Mouse (Mus musculus) limb, embryonic 14.5 days (tissue): ENCODE measurements at regions not wholly inside any gene's neighbourhood (a gene's known extent, or its start where the extent isn't known, plus 50 kb on each side); places are given as distances from the start of the nearest gene placed in this dataset.

ENCODE experiments used
- ATAC-seq: fragments of 200-750 bp; cut with Nextera tagmentation; 2 replicates; pipeline ENCODE4 v1.8.0; 2017; ENCODE audit warnings: low read depth, moderate number of reproducible peaks, moderate TSS enrichment; ENCODE audit not compliant: low FRiP score
- DNase-seq: peaks from one replicate; pipeline ENCODE4 v3.0.0-alpha.2; 2015; ENCODE audit warnings: low spot score
- H3K27ac ChIP-seq: fragments of 300-500 bp; sonication (generic); replicated peaks from 2 replicates; pipeline ENCODE4 v1.5.1; 2014; ENCODE audit warnings: low read depth, mild to moderate bottlenecking, low read length, moderate library complexity, mixed read lengths
- H3K27me3 ChIP-seq: fragments of 300-500 bp; sonication (generic); 2 replicates; pipeline ENCODE4 v1.6.1; 2014; ENCODE audit warnings: low read length, mixed read lengths; ENCODE audit not compliant: control insufficient read depth, insufficient read depth
- H3K36me3 ChIP-seq: fragments of 300-500 bp; sonication (generic); 2 replicates; pipeline ENCODE4 v1.6.1; 2014; ENCODE audit warnings: mild to moderate bottlenecking, low read length, moderate library complexity, mixed read lengths; ENCODE audit not compliant: control insufficient read depth, insufficient read depth
- H3K4me1 ChIP-seq: fragments of 300-500 bp; sonication (generic); 2 replicates; pipeline ENCODE4 v1.6.1; 2014; ENCODE audit warnings: antibody characterized with exemption, low read length, mixed read lengths; ENCODE audit not compliant: control insufficient read depth, insufficient read depth
- H3K4me2 ChIP-seq: fragments of 300-500 bp; sonication (generic); replicated peaks from 2 replicates; pipeline ENCODE4 v1.6.1; 2014; ENCODE audit warnings: low read depth, mild to moderate bottlenecking, low read length, moderate library complexity; ENCODE audit not compliant: severe bottlenecking
- H3K4me3 ChIP-seq: fragments of 300-500 bp; sonication (generic); replicated peaks from 2 replicates; pipeline ENCODE4 v1.5.1; 2014; ENCODE audit warnings: low read length
- H3K9ac ChIP-seq: fragments of 300-500 bp; sonication (generic); 2 replicates; pipeline ENCODE4 v1.6.1; 2014; ENCODE audit warnings: mild to moderate bottlenecking, low read depth, low read length, moderate library complexity; ENCODE audit not compliant: severe bottlenecking
- H3K9me3 ChIP-seq: fragments of 300-500 bp; sonication (generic); 2 replicates; pipeline ENCODE4 v1.6.1; 2016; ENCODE audit warnings: low read length; ENCODE audit not compliant: control insufficient read depth
- POLR2A ChIP-seq: fragments of 200-500 bp; IDR thresholded peaks from 2 replicates; pipeline ENCODE4 v1.8.0; 2012; ENCODE audit warnings: inconsistent platforms, mild to moderate bottlenecking, moderate library complexity, borderline replicate concordance; ENCODE audit not compliant: insufficient read depth, insufficient read length; ENCODE audit errors: extremely low read depth
- WGBS: fragments of 180-500 bp; shearing (Covaris S2); extraction: QIAGEN DNeasy Blood & Tissue Kit; methylation state at CpG from one replicate; pipeline ENCODE4 v1.1.7; 2014; 5-methylcytosine and 5-hydroxymethylcytosine counted together

GRCm38 (mm10) chr6:127253935-127254334 is 101.9 kb upstream of the Ccnd2 start:
- ATAC-seq (no peak), DNase-seq (no peak)
- Histone ChIP-seq H3K27ac (no peak overlapping the region), H3K4me3 (no peak overlapping the region), H3K27me3 (no peaks in the 10 kb centered on the region), H3K4me1 (peaks cover 33% of the 10 kb centered on the region), H3K36me3 (no peaks in the 10 kb centered on the region), H3K9me3 (no peaks in the 10 kb centered on the region), H3K4me2 (no peak overlapping the region), H3K9ac (no peak overlapping the region)
- no peak for TF ChIP-seq POLR2A
- 71% methylated on average over 3 of the region's 3 CpGs for WGBS

- TF ChIP-seq POLR2A = no peak
- Histone ChIP-seq H3K27ac (no peak overlapping the region), H3K4me1 (peaks cover 10% of the 10 kb centered on the region), H3K9ac (no peak overlapping the region), H3K9me3 (no peaks in the 10 kb centered on the region), H3K4me3 (no peak overlapping the region), H3K4me2 (no peak overlapping the region), H3K36me3 (no peaks in the 10 kb centered on the region), H3K27me3 (no peaks in the 10 kb centered on the region)
- WGBS = 77% methylated on average over 5 of the region's 5 CpGs
- ATAC-seq (no peak), DNase-seq (no peak)
These were observed 112.1 kb upstream of the Ccnd2 start for GRCm38 (mm10) chr6:127263903-127264680.

GRCm38 (mm10) chr6:127265063-127265775 is 113.2 kb upstream of the Ccnd2 start:
- DNase-seq = no peak
- H3K27me3 ChIP-seq = no peaks in the 10 kb centered on the region
- no peak overlapping the region for H3K4me3 ChIP-seq
- no peaks in the 10 kb centered on the region for H3K36me3 ChIP-seq
- H3K4me1 ChIP-seq = peaks cover 14% of the 10 kb centered on the region
- H3K27ac ChIP-seq = no peak overlapping the region
- TF ChIP-seq POLR2A = no peak
- no peak overlapping the region for H3K9ac ChIP-seq
- H3K4me2 ChIP-seq = no peak overlapping the region
- ATAC-seq = no peak
- WGBS = 77% methylated on average over 9 of the region's 9 CpGs
- no peaks in the 10 kb centered on the region for H3K9me3 ChIP-seq

GRCm38 (mm10) chr6:127265901-127266812 is 114.2 kb upstream of the Ccnd2 start:
- 7% methylated on average over 21 of the region's 21 CpGs for WGBS
- Histone ChIP-seq H3K9me3 (no peaks in the 10 kb centered on the region), H3K4me2 (peak overlapping the region; percentile 46), H3K27me3 (no peaks in the 10 kb centered on the region), H3K4me1 (peaks cover 14% of the 10 kb centered on the region), H3K36me3 (no peaks in the 10 kb centered on the region), H3K4me3 (peak overlapping the region; percentile 21), H3K27ac (peak overlapping the region; percentile 50; the same call in 1 of the 2 replicates), H3K9ac (no peak overlapping the region; the same call in 1 of the 2 replicates)
- peak; percentile 38 for ATAC-seq
- TF ChIP-seq POLR2A = no peak
- peak; percentile 79 for DNase-seq

GRCm38 (mm10) chr6:127266813-127267165 is 114.8 kb upstream of the Ccnd2 start:
- H3K27ac ChIP-seq = peak overlapping the region; percentile 50; the same call in 1 of the 2 replicates
- DNase-seq (peak; percentile 20), ATAC-seq (no peak; the same call in 1 of the 2 replicates)
- H3K4me3 ChIP-seq = no peak overlapping the region
- no peaks in the 10 kb centered on the region for H3K9me3 ChIP-seq
- 47% methylated on average over 10 of the region's 10 CpGs for WGBS
- no peak for TF ChIP-seq POLR2A
- H3K36me3 ChIP-seq = no peaks in the 10 kb centered on the region
- H3K27me3 ChIP-seq = no peaks in the 10 kb centered on the region
- H3K4me1 ChIP-seq = peaks cover 14% of the 10 kb centered on the region
- no peak overlapping the region for H3K9ac ChIP-seq
- peak overlapping the region; percentile 46 for H3K4me2 ChIP-seq
